ENCODE assay signal across 9 mouse cellular contexts in the genomic region with DNA sequence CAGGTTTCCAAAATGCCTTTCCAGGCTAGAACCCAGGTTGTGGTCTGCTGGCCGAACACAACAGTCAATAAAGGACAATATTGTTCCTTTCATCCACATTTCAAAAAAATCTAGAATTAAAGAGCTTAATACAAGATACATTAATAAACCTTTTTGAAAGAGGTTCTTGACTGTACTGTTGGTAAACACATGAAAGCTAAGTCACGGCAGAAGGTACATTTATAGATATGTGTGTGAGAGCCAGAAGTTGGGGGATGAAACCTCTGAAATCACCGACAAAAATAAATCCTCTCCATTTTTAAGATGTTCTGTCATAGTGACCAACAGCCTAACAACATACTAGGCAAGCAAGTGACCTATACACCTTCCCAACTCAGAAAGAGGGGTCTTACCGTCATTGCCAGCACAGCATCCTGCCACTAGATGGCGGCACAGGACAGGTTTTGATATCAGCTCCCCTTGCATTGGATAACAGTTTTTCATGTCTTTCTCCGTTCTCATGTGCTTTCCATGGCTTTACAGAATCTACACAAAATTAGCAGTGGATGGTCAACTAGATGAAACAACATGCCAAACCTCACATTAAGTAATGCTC.
DNase-seq lines count a peak whose midpoint lies in the region; ATAC-seq and TF ChIP-seq lines count a peak whose summit lies in the region.
"Had no signal": no experiment of that assay in that cellular context is flagged by ENCODE, and none has a peak within 500 bp of the region (broad histone marks: within the 10 kb centered on the region; RNA-seq: fewer than 3 reads in every experiment).

No protein-coding gene starts in this region.

- 16% methylated on average over 6 of the region's 6 CpGs for WGBS in forebrain, embryonic 11.5 days
- WGBS in lung, adult 2 months = 20% methylated on average over 6 of the region's 6 CpGs

- no peak overlapping the region for H3K4me3 ChIP-seq in CH12.LX (replicated peaks in 1 of 3; ENCODE audit: low read depth in 2 of 3, low read length in 2 of 3, poor library complexity in 1 of 3)
- no peak overlapping the region for H3K4me3 ChIP-seq in forebrain, embryonic 11.5 days (ENCODE audit: low read depth, low read length)
- no peak overlapping the region for H3K4me3 ChIP-seq in lung, adult 2 months (replicated peaks; ENCODE audit: extremely low read depth, low read depth, low read length)
- H3K4me3 ChIP-seq: heart, embryonic 13.5 days had no signal

- in situ Hi-C loops in CH12.LX (cut with MboI; ENCODE audit: low pct_ligation_motif_present, low pct_unique_long_range_greater_than_20kb, low sequenced_read_pairs) = no loop called here

- no peak overlapping the region for H3K27ac ChIP-seq in CH12.LX (ENCODE audit: insufficient read depth, low read depth)
- H3K27ac ChIP-seq in forebrain, embryonic 11.5 days (ENCODE audit: low read depth, low read length) = no peak overlapping the region
- H3K27ac ChIP-seq: heart, embryonic 13.5 days had no signal

- dilution Hi-C loops in CH12.LX (cut with MboI; ENCODE audit: extremely low pct_ligation_motif_present, extremely low pct_unique_long_range_greater_than_20kb, low sequenced_read_pairs) = no loop called here

- TF ChIP-seq CTCF in CH12.LX (conservative IDR thresholded peaks at IDR 0.05 in 1 of 2, IDR thresholded peaks at IDR 0.05 in 1 of 2; ENCODE audit: low read depth in 2 of 2, low read length in 2 of 2) = peak; percentile 88 to 94
- TF ChIP-seq CTCF in lung, adult 2 months (IDR thresholded peaks at IDR 0.05; ENCODE audit: insufficient read depth, low read length) = peak; percentile 98

- no peaks in the 10 kb centered on the region for H3K79me2 ChIP-seq in CH12.LX (replicated peaks; ENCODE audit: control insufficient read depth, extremely low read depth, insufficient read depth, poor library complexity, severe bottlenecking)

- ATAC-seq in forebrain, embryonic 11.5 days (replicated peaks; ENCODE audit: low FRiP score) = peak; percentile 79

- TF ChIP-seq EP300 in CH12.LX (IDR thresholded peaks at IDR 0.05; ENCODE audit: low read length) = no peak

- H3K4me2 ChIP-seq in CH12.LX (ENCODE audit: insufficient read depth, low read depth, poor library complexity, severe bottlenecking) = peak overlapping the region; percentile 91
- no peak overlapping the region for H3K4me2 ChIP-seq in forebrain, embryonic 11.5 days (ENCODE audit: low read depth, low read length, severe bottlenecking)
- H3K4me2 ChIP-seq: heart, embryonic 13.5 days had no signal

- H3K27me3 ChIP-seq in CH12.LX (replicated peaks) = no peaks in the 10 kb centered on the region
- no peaks in the 10 kb centered on the region for H3K27me3 ChIP-seq in forebrain, embryonic 11.5 days (ENCODE audit: control insufficient read depth, insufficient read depth, low read length)
- H3K27me3 ChIP-seq: heart, embryonic 13.5 days had no signal

- peak; percentile 96 for TF ChIP-seq RAD21 in CH12.LX (IDR thresholded peaks at IDR 0.05; ENCODE audit: low read depth, low read length)

- peak; percentile 84 for DNase-seq in CH12.LX (ENCODE audit: extremely low read depth)
- peak; percentile 55 for DNase-seq in brain, embryonic 18.5 days (ENCODE audit: low read depth, low spot score)
- peak; percentile 92 for DNase-seq in forebrain, embryonic 11.5 days (ENCODE audit: low spot score)
- peak; percentile 76 to 85 for DNase-seq in heart, postnatal 36 days
- DNase-seq in layer of hippocampus, adult 18-20 months (ENCODE audit: low spot score in 2 of 2) = peak; percentile 54 to 86
- DNase-seq in lung, adult 2 months = peak; percentile 75
- DNase-seq in ovary, adult 18-20 months (ENCODE audit: low spot score) = peak; percentile 16
- DNase-seq in thymus, adult 18-20 months = peak; percentile 42 to 57

- no peak overlapping the region for H3K9ac ChIP-seq in CH12.LX (ENCODE audit: insufficient read depth, low read depth)
- no peak overlapping the region for H3K9ac ChIP-seq in forebrain, embryonic 11.5 days (ENCODE audit: low read length)
- H3K9ac ChIP-seq: heart, embryonic 13.5 days had no signal

- TF ChIP-seq POLR2A in CH12.LX (IDR thresholded peaks at IDR 0.05; ENCODE audit: low read depth, low read length) = no peak
- TF ChIP-seq POLR2A in lung, adult 2 months (IDR thresholded peaks at IDR 0.05; ENCODE audit: borderline replicate concordance, extremely low read depth, low read depth, low read length) = no peak

- H3K9me3 ChIP-seq in CH12.LX (replicated peaks; ENCODE audit: low read length) = no peaks in the 10 kb centered on the region
- H3K9me3 ChIP-seq in forebrain, embryonic 11.5 days (ENCODE audit: control insufficient read depth, low read length) = no peaks in the 10 kb centered on the region
- H3K9me3 ChIP-seq: heart, embryonic 13.5 days had no signal

- intact Hi-C loops in heart, postnatal 36 days (cut with DNase I) = loop anchor here (1.0 to 2.0 kb wide), 2 partner anchors 384 to 468 kb away; no protein-coding TSS in a partner anchor

- no peaks in the 10 kb centered on the region for H3K36me3 ChIP-seq in CH12.LX (replicated peaks in 1 of 2; ENCODE audit: control insufficient read depth in 1 of 2, insufficient read depth in 1 of 2, low read length in 1 of 2)
- H3K36me3 ChIP-seq in forebrain, embryonic 11.5 days (ENCODE audit: control insufficient read depth, insufficient read depth, low read length) = no peaks in the 10 kb centered on the region
- H3K36me3 ChIP-seq: heart, embryonic 13.5 days had no signal

- H3K4me1 ChIP-seq in CH12.LX (ENCODE audit: control insufficient read depth in 1 of 2, insufficient read depth in 2 of 2) = no peaks in the 10 kb centered on the region
- no peaks in the 10 kb centered on the region for H3K4me1 ChIP-seq in forebrain, embryonic 11.5 days (replicated peaks; ENCODE audit: control insufficient read depth, insufficient read depth, low read length)
- H3K4me1 ChIP-seq in lung, adult 2 months (ENCODE audit: control insufficient read depth, insufficient read depth, low read length) = no peaks in the 10 kb centered on the region

TF ChIP-seq in CH12.LX, 34 proteins besides CTCF, POLR2A, EP300 and RAD21:
- TF ChIP-seq TCF12 (IDR thresholded peaks at IDR 0.05; ENCODE audit: low read depth, low read length) (no peak), SMC3 (IDR thresholded peaks at IDR 0.05; ENCODE audit: low read depth, low read length) (peak; percentile 78)

Comparison
In these comparisons a context has a peak if more than half of its experiments do, and no peak if none do; other contexts are left out.
1. DNase-seq: peak in every context shown above with its lines; median percentile 92 in forebrain, embryonic 11.5 days; 84 in CH12.LX; 80 in heart, postnatal 36 days; 75 in lung, adult 2 months; 70 in layer of hippocampus, adult 18-20 months; 55 in brain, embryonic 18.5 days; 50 in thymus, adult 18-20 months; 16 in ovary, adult 18-20 months.